Mouse (Mus musculus) forebrain, embryonic 12.5 days (tissue): ENCODE results near the gene Maco1. TPM values are rescaled to one million over a fixed set of nuclear protein-coding genes. Genes with fewer than 3 reads are reported as not detected.

Experiments used
- ATAC-seq: fragments of 200-750 bp; cut with Nextera tagmentation; 2 replicates; pipeline ENCODE4 v1.8.0; 2017; ENCODE audit warnings: moderate TSS enrichment; ENCODE audit not compliant: low FRiP score
- H3K27ac ChIP-seq: fragments of 300-500 bp; sonication (generic); 2 replicates; pipeline ENCODE4 v1.5.1; 2016; ENCODE audit warnings: mild to moderate bottlenecking
- H3K27me3 ChIP-seq: fragments of 300-500 bp; sonication (generic); 2 replicates; pipeline ENCODE4 v1.6.1; 2016; ENCODE audit warnings: mild to moderate bottlenecking
- H3K36me3 ChIP-seq: fragments of 300-500 bp; sonication (generic); replicated peaks from 2 replicates; pipeline ENCODE4 v1.6.1; 2016; ENCODE audit warnings: mild to moderate bottlenecking
- H3K4me1 ChIP-seq: fragments of 300-500 bp; sonication (generic); 2 replicates; pipeline ENCODE4 v1.6.1; 2016
- H3K4me2 ChIP-seq: fragments of 300-500 bp; sonication (generic); 2 replicates; pipeline ENCODE4 v1.6.1; 2016; ENCODE audit warnings: mild to moderate bottlenecking, moderate library complexity
- H3K4me3 ChIP-seq: fragments of 300-500 bp; sonication (generic); replicated peaks from 2 replicates; pipeline ENCODE4 v1.5.1; 2016; ENCODE audit warnings: mild to moderate bottlenecking
- H3K9ac ChIP-seq: fragments of 300-500 bp; sonication (generic); 2 replicates; pipeline ENCODE4 v1.6.1; 2016; ENCODE audit warnings: mild to moderate bottlenecking
- H3K9me3 ChIP-seq: fragments of 300-500 bp; sonication (generic); 2 replicates; pipeline ENCODE4 v1.6.1; 2016
- WGBS: fragments of 180-500 bp; shearing (Covaris S2); methylation state at CpG from one replicate; pipeline ENCODE4 v1.1.7; 2016; 5-methylcytosine and 5-hydroxymethylcytosine counted together
- polyA plus RNA-seq: library from polyadenylated mRNA; unstranded; fragments of >200 nt; fragmentation: Nextera tagmentation; extraction: Ambion mirVana; gene quantifications from 2 replicates; pipeline ENCODE4 v1.2.1, GENCODE M21; 2016

Maco1 gene
- polyA plus RNA-seq, 1 experiment from 2014 or later: 79.9 TPM

DNA sequence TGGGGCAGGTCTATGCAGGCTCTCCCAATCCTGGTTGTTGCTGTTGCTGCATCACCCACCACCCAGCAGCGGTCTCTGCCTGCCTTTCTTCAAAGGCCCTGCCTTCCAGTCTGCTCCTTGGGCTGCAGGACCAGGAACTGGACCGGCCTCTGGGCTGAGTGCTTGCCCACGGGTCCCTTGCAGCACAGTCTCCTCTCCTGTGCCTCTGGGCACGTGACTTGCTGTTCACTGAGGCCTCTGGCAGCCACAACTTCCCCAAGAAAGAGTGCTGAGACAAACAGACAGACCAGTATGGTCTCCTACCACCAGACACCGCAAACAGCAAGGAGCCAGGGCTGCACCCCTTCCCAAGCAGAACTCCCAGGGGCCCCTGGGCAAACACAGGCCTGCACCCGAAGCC lies 90.8 kb downstream of the Maco1 start:
- peaks cover 28% of the 10 kb centered on the region for H3K27me3 ChIP-seq
- no peaks in the 10 kb centered on the region for H3K9me3 ChIP-seq
- H3K4me3 ChIP-seq: no peak overlapping the region
- no peaks in the 10 kb centered on the region for H3K36me3 ChIP-seq
- H3K9ac ChIP-seq: no peak overlapping the region
- peaks cover 7% of the 10 kb centered on the region for H3K4me1 ChIP-seq
- no peak overlapping the region for H3K27ac ChIP-seq
- ATAC-seq: no peak
- WGBS: 85% methylated on average over 6 of the region's 6 CpGs
- no peak overlapping the region for H3K4me2 ChIP-seq

DNA sequence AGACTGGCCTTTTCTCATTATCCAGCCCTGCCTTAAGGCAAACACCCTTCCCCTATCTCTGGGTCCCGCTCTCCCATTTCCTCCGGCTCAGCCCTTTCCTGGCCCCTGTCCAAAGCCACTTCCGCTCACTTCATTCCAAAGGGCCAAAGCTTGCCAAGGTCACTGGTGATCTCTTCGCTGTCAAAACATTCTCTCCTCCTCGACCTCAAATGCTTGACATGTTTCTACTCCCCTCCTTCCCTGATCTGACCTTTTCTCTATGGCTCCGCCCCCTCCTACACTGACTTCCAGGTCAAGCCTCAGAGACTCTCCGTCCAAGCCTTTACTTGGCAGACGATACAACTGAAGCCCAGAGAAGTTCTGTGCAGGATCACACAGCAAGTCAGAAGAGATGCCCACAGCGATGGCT lies 92.3 kb downstream of the Maco1 start:
- Histone ChIP-seq H3K27ac (no peak overlapping the region), H3K4me3 (no peak overlapping the region), H3K27me3 (peaks cover 12% of the 10 kb centered on the region), H3K9me3 (no peaks in the 10 kb centered on the region), H3K36me3 (no peaks in the 10 kb centered on the region), H3K9ac (no peak overlapping the region), H3K4me2 (no peak overlapping the region), H3K4me1 (no peaks in the 10 kb centered on the region; the same call in 1 of the 2 replicates)
- 73% methylated on average over 9 of the region's 9 CpGs for WGBS
- ATAC-seq: no peak

DNA sequence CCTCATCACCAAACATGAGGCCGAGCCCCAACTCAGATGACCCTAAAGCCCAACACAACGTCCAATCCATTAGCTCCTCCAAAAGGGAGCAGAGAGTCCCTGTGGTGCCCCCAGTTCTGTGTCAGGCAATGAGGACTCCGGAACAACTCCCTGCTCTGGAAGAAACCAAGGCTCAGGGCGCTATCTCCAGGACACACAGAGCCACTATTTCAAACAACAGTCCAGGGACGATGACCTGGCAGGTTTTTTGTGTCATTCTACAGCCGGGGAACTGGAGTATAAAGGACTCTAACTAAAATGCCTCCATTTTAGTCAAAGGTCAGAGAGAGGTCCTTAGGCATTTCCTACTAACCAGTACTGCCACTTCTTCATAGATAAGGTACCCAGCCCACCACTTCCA lies 92.9 kb downstream of the Maco1 start:
- Histone ChIP-seq H3K27ac (no peak overlapping the region), H3K4me2 (no peak overlapping the region), H3K36me3 (no peaks in the 10 kb centered on the region), H3K27me3 (peaks cover 7% of the 10 kb centered on the region), H3K9ac (no peak overlapping the region), H3K4me1 (no peaks in the 10 kb centered on the region; the same call in 1 of the 2 replicates), H3K4me3 (no peak overlapping the region), H3K9me3 (no peaks in the 10 kb centered on the region)
- no peak for ATAC-seq
- 88% methylated on average over 6 of the region's 6 CpGs for WGBS

DNA sequence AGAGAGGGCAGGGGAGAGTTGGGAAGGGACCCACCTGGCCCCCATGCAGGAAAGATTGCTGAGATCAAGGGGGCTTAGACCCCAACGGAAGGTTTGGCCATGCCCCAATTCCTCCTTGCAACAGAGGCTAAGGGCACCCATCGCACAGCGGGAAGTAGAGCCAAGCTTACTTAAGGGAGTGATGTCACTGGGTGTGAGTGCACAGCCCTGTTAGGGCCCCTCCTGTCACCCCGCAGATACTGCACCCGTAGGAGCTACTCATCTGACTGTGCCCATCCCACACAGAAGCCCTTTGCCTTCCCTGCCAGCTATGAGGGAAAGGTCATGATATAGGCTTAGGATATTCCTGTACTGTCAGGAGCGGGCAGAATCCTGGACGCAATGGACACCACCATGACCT lies 93.6 kb downstream of the Maco1 start:
- no peak for ATAC-seq
- no peaks in the 10 kb centered on the region for H3K9me3 ChIP-seq
- WGBS: 95% methylated on average over 7 of the region's 7 CpGs
- H3K4me2 ChIP-seq: no peak overlapping the region
- H3K4me3 ChIP-seq: no peak overlapping the region
- H3K4me1 ChIP-seq: peaks cover 3% of the 10 kb centered on the region
- no peaks in the 10 kb centered on the region for H3K36me3 ChIP-seq
- H3K27ac ChIP-seq: no peak overlapping the region
- no peaks in the 10 kb centered on the region for H3K27me3 ChIP-seq
- no peak overlapping the region for H3K9ac ChIP-seq

DNA sequence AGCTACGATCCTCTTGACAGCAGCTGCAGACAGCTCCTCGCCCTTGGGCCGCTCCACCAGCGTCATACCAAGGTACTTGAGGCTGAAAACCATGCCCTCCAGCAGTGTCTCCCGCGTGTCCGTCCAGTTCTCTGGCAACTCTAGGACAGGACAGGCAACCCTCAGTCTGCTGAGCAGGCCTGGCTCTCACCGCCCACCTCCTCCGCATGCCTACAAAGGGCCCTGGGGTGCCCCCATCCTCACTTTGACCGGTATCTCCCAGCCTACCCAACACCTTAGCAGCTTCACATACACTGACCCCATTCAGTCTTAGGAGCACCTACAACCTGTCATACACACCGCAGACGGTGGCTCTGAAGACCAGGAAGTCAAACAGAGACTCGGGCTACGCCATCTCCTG lies 94.2 kb downstream of the Maco1 start:
- peaks cover 10% of the 10 kb centered on the region for H3K4me1 ChIP-seq
- H3K4me2 ChIP-seq: no peak overlapping the region
- ATAC-seq: no peak
- no peaks in the 10 kb centered on the region for H3K9me3 ChIP-seq
- no peak overlapping the region for H3K9ac ChIP-seq
- H3K27me3 ChIP-seq: no peaks in the 10 kb centered on the region
- no peak overlapping the region for H3K27ac ChIP-seq
- no peak overlapping the region for H3K4me3 ChIP-seq
- H3K36me3 ChIP-seq: no peaks in the 10 kb centered on the region
- 95% methylated on average over 14 of the region's 14 CpGs for WGBS

DNA sequence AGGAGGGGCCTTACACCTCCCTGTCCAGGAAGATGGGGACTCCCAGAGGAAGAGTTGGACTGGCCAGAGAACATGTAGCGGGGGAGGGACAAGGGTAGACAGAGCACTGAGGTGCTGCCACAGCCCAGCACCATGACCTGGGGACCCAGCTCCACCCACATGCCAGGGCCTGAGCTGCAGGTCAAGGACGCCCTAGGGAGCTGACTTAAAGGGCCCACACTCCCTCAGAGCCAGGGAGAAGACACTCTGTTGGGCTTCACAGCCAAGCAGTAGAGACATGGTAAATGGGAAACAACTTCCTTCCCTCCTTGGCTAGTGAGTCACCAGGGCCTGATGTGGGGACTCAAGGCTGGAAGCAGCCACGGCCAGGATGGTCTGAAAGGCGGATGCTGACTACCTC lies 94.8 kb downstream of the Maco1 start:
- Histone ChIP-seq H3K9me3 (no peaks in the 10 kb centered on the region), H3K27ac (no peak overlapping the region), H3K9ac (no peak overlapping the region), H3K4me3 (no peak overlapping the region), H3K4me1 (peaks cover 15% of the 10 kb centered on the region), H3K27me3 (no peaks in the 10 kb centered on the region), H3K4me2 (no peak overlapping the region), H3K36me3 (no peaks in the 10 kb centered on the region)
- 87% methylated on average over 4 of the region's 4 CpGs for WGBS
- no peak for ATAC-seq

DNA sequence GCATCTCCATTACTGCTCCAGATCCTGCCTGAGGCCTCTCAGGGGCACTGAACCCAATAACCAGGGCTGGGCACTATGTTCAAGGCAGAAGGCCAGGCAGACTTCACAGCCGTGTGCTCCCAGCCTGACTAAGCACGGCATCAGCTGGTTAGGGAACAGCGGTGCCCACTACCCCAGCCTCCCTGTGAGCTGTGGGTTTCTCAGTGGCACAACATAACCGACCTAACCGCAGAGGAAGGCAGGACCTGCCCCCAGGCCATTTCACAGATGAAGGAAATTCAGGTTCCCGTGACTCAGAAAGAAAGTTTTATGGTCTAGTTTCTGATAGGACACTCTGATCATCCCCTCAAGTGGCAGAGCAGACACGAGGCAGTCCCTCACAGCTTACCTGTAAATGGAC lies 96.2 kb downstream of the Maco1 start:
- Histone ChIP-seq H3K4me1 (peaks cover 22% of the 10 kb centered on the region), H3K9me3 (no peaks in the 10 kb centered on the region), H3K4me2 (no peak overlapping the region), H3K4me3 (no peak overlapping the region), H3K9ac (no peak overlapping the region), H3K27ac (no peak overlapping the region), H3K27me3 (no peaks in the 10 kb centered on the region), H3K36me3 (no peaks in the 10 kb centered on the region)
- no peak for ATAC-seq
- WGBS: 83% methylated on average over 7 of the region's 7 CpGs

DNA sequence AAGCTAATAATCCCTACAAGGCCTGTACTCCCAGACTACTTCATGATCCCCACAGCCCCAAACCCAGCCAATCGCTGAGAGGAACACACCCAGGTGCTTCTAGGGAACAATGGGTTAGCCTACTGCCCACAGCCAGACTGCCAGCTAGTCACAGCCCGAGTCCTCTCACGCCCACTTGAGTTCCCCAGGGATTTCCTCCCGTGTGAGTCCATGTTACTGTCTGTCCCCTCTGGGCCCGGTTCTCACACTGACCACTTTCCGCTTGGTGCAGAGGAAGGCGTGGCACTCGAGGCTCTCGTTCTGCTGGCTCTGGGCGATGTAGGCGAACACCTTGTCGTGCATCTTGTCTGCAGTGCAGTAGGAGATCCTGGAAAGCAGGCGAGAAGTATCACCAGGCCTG lies 98.2 kb downstream of the Maco1 start:
- H3K27me3 ChIP-seq: no peaks in the 10 kb centered on the region
- H3K4me3 ChIP-seq: no peak overlapping the region
- H3K9me3 ChIP-seq: no peaks in the 10 kb centered on the region
- H3K27ac ChIP-seq: no peak overlapping the region
- no peak overlapping the region for H3K9ac ChIP-seq
- 81% methylated on average over 13 of the region's 13 CpGs for WGBS
- H3K4me1 ChIP-seq: peaks cover 22% of the 10 kb centered on the region
- H3K36me3 ChIP-seq: no peaks in the 10 kb centered on the region
- ATAC-seq: no peak
- no peak overlapping the region for H3K4me2 ChIP-seq

DNA sequence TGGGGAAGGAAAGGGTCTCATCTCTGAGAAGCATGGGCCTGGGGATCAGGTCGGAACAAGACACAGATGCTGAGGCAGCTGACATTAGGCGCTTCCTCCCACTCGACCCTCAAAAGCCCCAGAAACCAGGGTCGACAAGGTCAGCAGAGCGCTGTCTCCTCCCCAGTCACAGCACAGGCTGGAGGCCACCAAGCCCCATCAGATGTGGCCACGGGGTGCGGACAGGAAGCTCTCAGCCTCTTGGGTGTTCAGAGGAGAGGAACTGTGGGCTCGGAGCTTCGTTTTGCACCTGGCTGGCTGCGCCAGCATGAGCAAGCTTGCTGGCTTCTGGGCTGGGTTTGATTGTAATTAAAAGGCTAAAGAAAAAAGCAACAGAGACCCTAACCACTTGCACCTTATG lies 98.8 kb downstream of the Maco1 start:
- Histone ChIP-seq H3K9ac (no peak overlapping the region), H3K9me3 (no peaks in the 10 kb centered on the region), H3K4me2 (no peak overlapping the region), H3K4me3 (no peak overlapping the region), H3K4me1 (peaks cover 22% of the 10 kb centered on the region), H3K36me3 (no peaks in the 10 kb centered on the region), H3K27ac (no peak overlapping the region), H3K27me3 (no peaks in the 10 kb centered on the region)
- ATAC-seq: no peak
- WGBS: 61% methylated on average over 10 of the region's 10 CpGs

DNA sequence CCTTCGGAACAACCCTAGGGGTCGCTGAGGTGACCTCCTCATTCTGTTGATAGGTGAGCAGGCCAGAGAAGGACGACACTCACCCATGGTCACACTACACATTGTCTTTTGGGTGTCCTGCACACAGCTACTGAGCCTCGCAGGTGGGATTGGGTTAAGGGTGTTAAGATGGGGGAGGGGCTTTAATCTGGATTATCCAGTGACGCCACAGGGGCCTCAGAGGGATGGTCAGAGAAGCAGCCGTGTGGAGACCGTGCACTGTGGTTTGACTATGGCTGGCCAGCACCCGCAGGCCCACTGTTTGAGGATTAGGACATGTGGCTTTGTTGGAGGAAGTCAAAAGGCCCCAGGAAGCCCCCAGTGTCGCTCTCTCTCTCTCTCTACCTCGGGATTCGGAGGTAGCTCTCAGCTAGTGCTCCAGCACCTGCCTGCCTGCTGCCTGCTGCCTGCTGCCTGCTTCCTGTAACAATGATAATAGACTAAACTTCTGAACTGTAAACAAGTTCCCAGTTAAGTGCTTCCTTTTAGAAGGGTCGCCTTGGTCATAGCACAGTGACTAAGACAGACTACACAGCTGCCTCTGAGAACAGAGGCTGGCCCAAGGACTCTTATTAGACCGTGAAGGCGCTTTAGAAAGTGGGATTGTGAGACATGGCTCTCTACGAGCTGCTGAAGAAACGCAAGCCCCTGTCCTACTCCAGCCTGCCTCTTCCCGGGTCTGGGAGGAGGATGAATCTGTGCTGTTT lies 99.5 kb downstream of the Maco1 start:
- ATAC-seq: no peak
- 0 out of 2 replicates have a peak overlapping the region, but pooled peaks have one; percentile 19 for H3K27ac ChIP-seq
- no peak overlapping the region for H3K4me3 ChIP-seq
- H3K4me1 ChIP-seq: peaks cover 28% of the 10 kb centered on the region
- H3K27me3 ChIP-seq: no peaks in the 10 kb centered on the region
- H3K9ac ChIP-seq: no peak overlapping the region
- no peaks in the 10 kb centered on the region for H3K36me3 ChIP-seq
- 25% methylated on average over 17 of the region's 17 CpGs for WGBS
- H3K9me3 ChIP-seq: no peaks in the 10 kb centered on the region
- H3K4me2 ChIP-seq: no peak overlapping the region

DNA sequence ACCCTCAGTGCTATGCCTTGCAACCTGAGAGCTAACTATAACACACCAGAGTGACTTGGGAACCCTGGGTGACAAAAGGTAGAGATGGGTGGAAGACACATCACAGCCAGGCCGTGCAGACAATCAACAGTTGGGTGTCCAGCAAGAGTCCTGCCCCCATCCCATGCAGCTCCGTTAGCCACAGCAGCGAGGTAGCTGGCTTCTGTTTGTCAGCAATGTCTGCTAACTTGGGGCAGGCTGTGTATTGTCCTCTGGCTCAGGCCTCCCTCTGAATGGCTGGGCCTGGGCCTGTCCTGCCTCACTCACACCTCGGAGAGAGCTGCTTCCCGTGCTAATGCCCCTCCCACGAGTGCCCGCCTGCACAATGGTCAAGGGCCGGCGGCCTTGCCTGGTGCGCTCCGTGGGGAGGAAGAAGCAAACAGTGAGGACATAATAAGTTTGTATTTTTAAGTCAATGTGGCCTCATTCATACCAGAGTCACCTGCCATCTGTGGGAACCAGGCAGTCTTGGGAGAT lies 100.2 kb downstream of the Maco1 start:
- Histone ChIP-seq H3K4me2 (no peak overlapping the region), H3K4me1 (peaks cover 28% of the 10 kb centered on the region), H3K9ac (no peak overlapping the region), H3K27me3 (no peaks in the 10 kb centered on the region), H3K27ac (peak overlapping the region; percentile 25; the same call in 1 of the 2 replicates), H3K9me3 (no peaks in the 10 kb centered on the region), H3K36me3 (no peaks in the 10 kb centered on the region), H3K4me3 (no peak overlapping the region)
- ATAC-seq: no peak
- 36% methylated on average over 11 of the region's 11 CpGs for WGBS
